Mouse (Mus musculus) liver, embryonic 14.5 days (tissue): ENCODE measurements around the gene Slc5a10. TPM values are rescaled to one million over a fixed set of nuclear protein-coding genes. Genes with fewer than 3 reads are reported as not detected.

Source experiments
- ATAC-seq: fragments of 200-750 bp; cut with Nextera tagmentation; 2 replicates; pipeline ENCODE4 v1.8.0; 2017; ENCODE audit warnings: moderate number of reproducible peaks, mild to moderate bottlenecking, moderate library complexity; ENCODE audit not compliant: insufficient read depth
- DNase-seq, 3 experiments: peaks; one replicate each; pipeline ENCODE4 v3.0.0-alpha.2; 2012 to 2013; ENCODE audit warnings: low read depth in 3 of 3, low spot score in 3 of 3
- H3K27ac ChIP-seq: fragments of 300-500 bp; sonication (generic); 2 replicates; pipeline ENCODE4 v1.5.1; 2014; ENCODE audit warnings: moderate library complexity, mild to moderate bottlenecking, control low read depth, inconsistent platforms
- H3K27me3 ChIP-seq: fragments of 300-500 bp; sonication (generic); 2 replicates; pipeline ENCODE4 v1.6.1; 2014; ENCODE audit warnings: mild to moderate bottlenecking, low read length, moderate library complexity; ENCODE audit not compliant: control insufficient read depth, insufficient read depth
- H3K36me3 ChIP-seq: fragments of 300-500 bp; sonication (generic); replicated peaks from 2 replicates; pipeline ENCODE4 v1.6.1; 2014; ENCODE audit warnings: low read depth; ENCODE audit not compliant: control insufficient read depth, insufficient read depth
- H3K4me1 ChIP-seq, 2 experiments: fragments of 200-500 bp in 1 of 2; fragments of 300-500 bp in 1 of 2; sonication (generic) in 1 of 2; replicated peaks; 2 replicates each; pipeline ENCODE4 v1.6.1; 2012 to 2014; ENCODE audit warnings: antibody characterized with exemption in 1 of 2, inconsistent platforms in 1 of 2, low read length in 1 of 2; ENCODE audit not compliant: control insufficient read depth in 2 of 2, insufficient read depth in 2 of 2
- H3K4me2 ChIP-seq: fragments of 300-500 bp; sonication (generic); 2 replicates; pipeline ENCODE4 v1.6.1; 2014; ENCODE audit warnings: low read depth, mild to moderate bottlenecking, control low read depth, moderate library complexity
- H3K4me3 ChIP-seq, 2 experiments: fragments of 200-500 bp in 1 of 2; fragments of 300-500 bp in 1 of 2; sonication (generic) in 1 of 2; 2 replicates each; pipeline ENCODE4 v1.5.1; 2012 to 2014; ENCODE audit warnings: low read depth in 2 of 2, low read length in 2 of 2, mild to moderate bottlenecking in 2 of 2, control low read depth in 1 of 2, inconsistent platforms in 1 of 2, moderate library complexity in 1 of 2; ENCODE audit not compliant: insufficient read depth in 1 of 2
- H3K9ac ChIP-seq: fragments of 300-500 bp; sonication (generic); replicated peaks from 2 replicates; pipeline ENCODE4 v1.6.1; 2014; ENCODE audit warnings: mild to moderate bottlenecking, control low read depth, moderate library complexity
- H3K9me3 ChIP-seq: fragments of 300-500 bp; sonication (generic); 2 replicates; pipeline ENCODE4 v1.6.1; 2016; ENCODE audit warnings: low read length, mixed read lengths; ENCODE audit not compliant: control insufficient read depth
- CTCF ChIP-seq: IDR thresholded peaks from 2 replicates; pipeline ENCODE4 v1.5.1; 2016; ENCODE audit warnings: antibody characterized with exemption, low read depth, control low read depth
- EP300 ChIP-seq: IDR thresholded peaks from 2 replicates; pipeline ENCODE4 v1.6.1; 2016; ENCODE audit warnings: antibody characterized with exemption, low read depth
- WGBS: fragments of 180-500 bp; shearing (Covaris S2); extraction: QIAGEN DNeasy Blood & Tissue Kit; methylation state at CpG from one replicate; pipeline ENCODE4 v1.1.7; 2014; ENCODE audit not compliant: insufficient replicate concordance; 5-methylcytosine and 5-hydroxymethylcytosine counted together
- polyA plus RNA-seq, 2 experiments: library from polyadenylated mRNA; depleted of rRNA in 1 of 2; stranded (reverse) in 1 of 2; unstranded in 1 of 2; fragments of >200 nt; fragmentation: Nextera tagmentation in 1 of 2; extraction: Ambion mirVana in 1 of 2; gene quantifications; 2 replicates each; pipeline versions ENCODE4 v1.2.1 to v1.2.3; 2012 to 2014

Slc5a10 gene
- polyA plus RNA-seq, 2 experiments: not detected

DNA sequence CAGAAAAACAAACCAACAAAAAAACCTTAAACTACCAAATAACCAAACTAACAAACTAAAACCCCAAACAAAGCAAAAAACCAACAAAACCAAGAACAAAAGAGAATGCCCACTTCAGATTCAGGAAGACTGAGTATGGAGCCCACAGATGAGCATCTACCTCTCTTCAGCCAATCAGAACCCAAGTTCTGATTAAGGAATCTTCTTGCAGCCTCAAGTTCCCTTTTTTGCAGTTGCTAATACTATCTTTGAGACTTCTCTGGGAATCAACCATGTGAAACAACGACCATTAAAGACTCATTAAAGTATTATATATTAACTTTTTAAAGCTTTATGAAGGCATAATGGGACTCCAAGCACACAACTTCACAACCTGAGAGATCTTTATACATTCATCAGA lies 16.7 kb upstream of the Slc5a10 start:
- Histone ChIP-seq H3K4me3 (no peak overlapping the region), H3K4me2 (no peak overlapping the region), H3K27me3 (no peaks in the 10 kb centered on the region), H3K36me3 (no peaks in the 10 kb centered on the region), H3K27ac (no peak overlapping the region), H3K9me3 (no peaks in the 10 kb centered on the region), H3K4me1 (no peaks in the 10 kb centered on the region), H3K9ac (no peak overlapping the region)
- no peak for TF ChIP-seq CTCF
- TF ChIP-seq EP300: no peak
- WGBS: 60% methylated on average over 1 of the region's 1 CpGs
- DNase-seq (no peak), ATAC-seq (no peak)

DNA sequence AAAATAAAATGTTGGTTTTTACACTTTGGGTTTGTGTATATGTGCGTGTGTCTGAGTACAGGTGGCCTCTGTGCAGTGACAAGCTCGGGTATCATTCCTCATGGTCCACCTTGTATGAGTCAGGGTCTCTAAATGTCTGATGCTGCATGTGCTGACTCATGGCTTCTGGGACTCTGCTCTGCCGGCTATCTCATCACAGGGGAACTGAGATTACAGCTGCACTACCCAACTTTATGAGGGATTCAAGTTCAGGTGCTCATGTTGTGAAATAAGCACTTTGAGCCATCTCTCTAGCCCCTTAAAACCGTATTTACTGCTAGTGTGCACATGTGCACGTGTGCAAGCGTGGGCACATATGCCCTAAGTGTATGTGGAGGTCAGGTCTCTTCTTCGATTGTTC lies 12.0 kb upstream of the Slc5a10 start:
- DNase-seq (no peak), ATAC-seq (no peak)
- no peak overlapping the region for H3K27ac ChIP-seq
- TF ChIP-seq EP300 (no peak), CTCF (no peak)
- no peaks in the 10 kb centered on the region for H3K27me3 ChIP-seq
- no peak overlapping the region for H3K4me3 ChIP-seq
- H3K4me1 ChIP-seq: 0 out of 4 replicates have a peak, but pooled peaks cover 0 to under 1% of the 10 kb centered on the region in 2 experiments
- H3K9me3 ChIP-seq: no peaks in the 10 kb centered on the region
- H3K9ac ChIP-seq: no peak overlapping the region
- H3K36me3 ChIP-seq: no peaks in the 10 kb centered on the region
- 68% methylated on average over 7 of the region's 7 CpGs for WGBS
- no peak overlapping the region for H3K4me2 ChIP-seq

DNA sequence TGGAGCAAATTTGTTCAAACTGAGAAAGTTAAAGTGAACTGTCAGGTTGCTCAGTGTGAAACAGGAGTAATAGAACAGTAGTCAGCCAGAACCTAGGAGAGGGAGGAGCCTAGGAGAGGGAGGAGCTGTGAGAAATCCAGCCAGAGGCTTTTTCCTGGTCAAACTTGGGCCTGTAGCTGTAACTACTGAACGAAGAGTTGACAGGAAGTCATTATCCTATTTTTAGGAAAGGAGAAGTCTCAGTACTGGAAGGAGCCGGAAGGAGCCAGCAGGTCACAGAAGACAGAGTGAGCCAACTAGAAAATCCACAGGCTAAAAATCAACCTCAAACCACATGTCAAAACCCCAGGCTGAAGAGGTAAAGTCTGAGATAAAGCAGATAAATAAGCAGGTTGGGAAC lies 7.4 kb upstream of the Slc5a10 start:
- H3K9me3 ChIP-seq: no peaks in the 10 kb centered on the region
- no peaks in the 10 kb centered on the region for H3K36me3 ChIP-seq
- 0 out of 4 replicates have a peak, but pooled peaks cover 0 to 3% of the 10 kb centered on the region in 2 experiments for H3K4me1 ChIP-seq
- H3K9ac ChIP-seq: no peak overlapping the region
- DNase-seq: no peak
- TF ChIP-seq CTCF (no peak), EP300 (no peak)
- WGBS: 29% methylated on average over 2 of the region's 2 CpGs
- H3K27me3 ChIP-seq: no peaks in the 10 kb centered on the region
- H3K27ac ChIP-seq: no peak overlapping the region
- H3K4me3 ChIP-seq: no peak overlapping the region
- H3K4me2 ChIP-seq: no peak overlapping the region
- no peak for ATAC-seq

DNA sequence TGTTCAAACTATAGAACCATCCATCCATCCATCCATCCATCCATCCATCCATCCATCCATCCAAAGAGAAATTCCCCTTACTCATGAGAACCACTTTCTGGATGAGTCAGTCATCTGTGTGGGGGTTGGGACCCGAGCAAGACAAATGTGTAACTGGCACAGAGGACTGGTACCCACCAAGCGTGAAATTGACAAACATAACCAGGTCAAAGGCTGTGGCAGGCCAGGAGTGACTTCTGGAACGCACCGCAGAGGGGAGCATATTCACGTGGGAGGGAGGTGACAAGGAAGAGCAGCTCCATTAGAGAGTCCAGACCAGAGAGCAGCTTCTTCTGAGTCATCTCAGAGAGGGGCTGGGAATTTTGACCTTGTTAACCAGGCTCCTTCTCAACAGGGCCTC lies 1.5 kb upstream of the Slc5a10 start:
- ATAC-seq (no peak), DNase-seq (no peak)
- no peak overlapping the region for H3K4me2 ChIP-seq
- TF ChIP-seq EP300: no peak
- TF ChIP-seq CTCF: no peak
- H3K36me3 ChIP-seq: no peaks in the 10 kb centered on the region
- no peaks in the 10 kb centered on the region for H3K4me1 ChIP-seq
- 64% methylated on average over 5 of the region's 5 CpGs for WGBS
- no peak overlapping the region for H3K9ac ChIP-seq
- H3K4me3 ChIP-seq: no peak overlapping the region
- no peaks in the 10 kb centered on the region for H3K27me3 ChIP-seq
- no peaks in the 10 kb centered on the region for H3K9me3 ChIP-seq
- no peak overlapping the region for H3K27ac ChIP-seq

DNA sequence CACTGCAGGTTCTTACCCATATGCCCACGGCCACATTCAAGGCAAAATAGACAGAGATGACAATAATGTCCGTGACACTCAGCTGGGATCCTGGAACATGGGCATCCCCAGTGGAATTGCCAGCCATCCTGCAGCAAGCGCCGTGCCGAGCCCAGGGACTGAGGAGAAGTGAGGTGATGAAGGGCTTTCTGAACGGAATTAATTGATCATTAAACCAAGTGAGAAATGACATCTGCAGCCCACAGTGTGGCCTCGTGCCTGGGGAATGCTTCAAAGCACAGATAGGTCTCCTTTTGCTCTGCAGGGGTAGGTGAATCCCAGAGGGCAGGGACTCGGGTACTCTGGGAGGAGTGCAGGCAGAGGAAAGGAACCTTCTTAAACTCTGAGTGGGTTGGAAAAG lies 800 bp downstream of the Slc5a10 start:
- H3K27me3 ChIP-seq: no peaks in the 10 kb centered on the region
- WGBS: 67% methylated on average over 8 of the region's 8 CpGs
- H3K4me3 ChIP-seq: no peak overlapping the region
- ATAC-seq (no peak), DNase-seq (no peak)
- TF ChIP-seq CTCF: no peak
- no peak for TF ChIP-seq EP300
- H3K9ac ChIP-seq: no peak overlapping the region
- no peak overlapping the region for H3K27ac ChIP-seq
- no peak overlapping the region for H3K4me2 ChIP-seq
- no peaks in the 10 kb centered on the region for H3K4me1 ChIP-seq
- no peaks in the 10 kb centered on the region for H3K36me3 ChIP-seq
- no peaks in the 10 kb centered on the region for H3K9me3 ChIP-seq
